Mouse (Mus musculus): ENCODE measurements around the gene Dach1.

The Dach1 gene

DNA sequence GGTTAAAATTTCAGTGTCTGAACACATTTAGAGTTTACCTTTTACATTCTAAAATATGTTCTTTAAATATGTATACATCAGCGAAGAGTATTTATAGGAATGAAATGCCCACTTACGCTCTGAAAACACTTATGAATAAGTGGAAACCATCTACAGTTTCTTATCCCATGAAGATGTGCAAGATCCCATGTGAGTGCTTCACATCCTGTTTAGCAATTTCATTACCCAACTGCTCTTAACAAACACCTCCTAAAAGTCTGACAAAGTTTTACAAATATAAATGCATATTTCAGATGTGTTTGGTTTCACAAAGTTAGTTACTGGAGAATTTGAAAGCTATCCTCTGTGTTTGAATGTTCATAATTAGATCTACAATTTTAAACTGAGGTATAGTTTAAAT, 59.6 kb downstream of the Dach1 start:
- no peak for DNase-seq (ENCODE audit: low read depth, low spot score)

DNA sequence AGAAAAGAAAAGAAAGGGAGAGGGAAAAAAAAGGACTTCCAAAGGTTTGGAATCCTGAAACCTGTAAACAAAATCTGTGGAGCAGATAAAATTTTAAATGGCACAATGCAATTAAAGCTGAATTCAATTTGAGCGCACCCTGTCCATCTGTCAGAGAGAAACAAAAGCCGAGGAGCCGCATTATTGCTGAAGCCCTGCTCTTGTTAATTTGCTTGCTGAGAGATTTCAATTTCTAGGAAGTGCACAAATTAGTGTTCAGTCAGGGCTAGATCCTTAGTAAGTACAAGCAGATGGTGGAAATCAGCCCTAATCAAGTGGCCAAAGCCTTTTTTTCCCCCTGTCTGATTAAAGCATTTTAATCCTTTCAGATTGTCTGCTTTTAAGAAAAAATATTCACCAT, 60.8 kb downstream of the Dach1 start:
- DNase-seq (ENCODE audit: low read depth, low spot score) = no peak

DNA sequence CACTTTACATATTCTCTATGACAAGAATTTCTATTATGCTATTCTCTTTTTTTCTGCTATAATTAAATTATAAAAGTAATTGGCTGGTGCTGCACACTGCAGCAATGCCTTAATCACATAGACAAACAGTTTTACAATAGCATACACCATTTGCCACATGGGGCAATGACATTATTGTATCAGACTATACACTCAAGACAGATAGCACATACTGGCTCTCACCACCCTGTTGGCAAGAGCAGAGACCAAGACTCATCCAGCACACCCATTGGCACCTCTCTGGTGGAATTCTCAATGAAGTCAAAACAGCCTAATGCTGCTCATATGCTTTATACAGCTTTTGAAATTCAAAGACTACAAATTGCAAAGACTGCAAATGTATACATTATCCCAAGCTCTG, 63.4 kb downstream of the Dach1 start:
- DNase-seq (ENCODE audit: low read depth, low spot score) = no peak

DNA sequence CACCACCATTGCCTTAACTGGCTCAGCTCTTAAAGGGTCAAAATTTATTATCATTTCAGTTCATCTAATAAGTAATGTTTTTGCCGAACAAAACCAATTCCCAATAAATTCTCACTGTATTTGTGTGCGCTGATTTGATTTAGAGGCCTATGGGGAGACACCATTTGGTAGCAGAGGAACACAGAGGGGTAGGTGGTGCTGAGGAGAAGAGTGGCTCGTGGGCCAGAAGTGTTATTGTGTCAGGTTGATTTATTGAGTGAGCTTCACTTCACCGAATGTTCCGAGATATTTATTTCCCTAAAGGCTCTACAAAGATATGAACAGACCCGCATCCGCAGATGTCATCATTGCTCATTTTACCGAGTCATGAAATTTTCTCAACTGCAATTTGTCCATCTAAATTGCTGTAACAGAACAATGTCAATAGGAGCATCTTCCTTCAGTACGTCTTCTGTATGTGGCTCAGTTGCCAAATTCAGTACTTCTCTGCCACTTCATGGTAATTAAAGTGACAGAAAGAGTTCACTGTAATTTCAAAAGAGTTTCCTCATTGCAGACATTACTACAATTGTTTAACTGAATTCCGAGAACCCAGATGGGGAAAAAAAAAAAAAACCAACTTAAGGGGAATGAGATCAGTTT, 65.1 kb downstream of the Dach1 start:
- no peak for DNase-seq (ENCODE audit: low read depth, low spot score)

DNA sequence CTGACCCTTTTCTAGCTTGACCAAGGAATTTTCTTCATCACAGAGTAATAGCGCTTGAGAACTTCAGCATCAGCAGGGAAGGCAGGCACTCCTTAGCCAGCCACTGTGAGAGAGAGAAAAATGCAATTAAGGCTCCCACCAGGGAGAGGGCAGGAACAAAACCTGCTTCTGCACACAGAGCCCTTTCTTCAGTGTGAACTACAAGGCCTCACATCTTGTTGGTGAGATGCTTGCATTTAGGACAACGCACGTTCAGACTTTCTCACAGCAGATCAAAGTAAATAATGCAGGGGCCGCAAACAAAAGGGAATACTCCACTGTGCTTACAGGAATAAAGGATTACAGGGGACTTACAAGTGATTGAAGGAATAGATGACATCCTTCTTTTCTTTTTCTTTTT, 74.3 kb downstream of the Dach1 start:
- no peak for DNase-seq (ENCODE audit: low read depth, low spot score)

DNA sequence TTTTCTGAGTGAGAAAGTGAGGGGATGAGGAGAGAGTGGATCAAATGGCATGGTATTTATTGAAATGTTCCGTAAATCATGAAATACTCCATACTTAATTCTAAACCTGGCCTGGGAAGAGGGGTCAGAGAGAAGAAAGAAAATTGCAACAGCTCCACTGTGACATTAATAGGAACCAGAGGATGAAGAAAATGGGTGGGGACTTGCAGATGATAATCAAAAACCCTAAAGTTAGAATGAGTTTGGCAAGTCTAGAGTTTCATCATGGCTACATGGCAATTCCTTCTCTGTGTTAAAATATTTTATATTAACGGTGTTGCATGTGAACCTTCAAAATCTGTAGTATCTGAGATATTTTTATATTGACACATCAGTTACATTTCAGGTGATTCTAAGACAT, 80.3 kb downstream of the Dach1 start:
- no peak for DNase-seq (ENCODE audit: low read depth, low spot score)

DNA sequence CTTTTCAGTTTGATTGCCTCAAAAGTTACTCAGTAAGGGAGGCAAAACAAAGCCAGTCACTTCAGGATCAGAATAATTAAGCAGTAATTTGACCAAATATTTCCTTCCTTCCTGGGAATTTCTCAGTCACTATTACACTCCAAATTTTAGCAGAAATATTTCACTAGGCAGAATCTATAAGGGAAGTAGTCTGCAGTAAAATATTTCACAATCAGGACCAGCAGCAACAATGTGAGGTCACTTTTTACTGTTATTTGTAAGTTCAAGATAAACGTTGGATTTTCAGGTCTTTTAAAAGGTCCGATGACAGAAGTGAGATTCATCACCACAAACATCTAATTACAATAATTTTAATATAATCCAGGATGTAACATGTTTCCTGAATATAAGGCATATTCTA, 82.2 kb downstream of the Dach1 start:
- no peak for DNase-seq (ENCODE audit: low read depth, low spot score)

DNA sequence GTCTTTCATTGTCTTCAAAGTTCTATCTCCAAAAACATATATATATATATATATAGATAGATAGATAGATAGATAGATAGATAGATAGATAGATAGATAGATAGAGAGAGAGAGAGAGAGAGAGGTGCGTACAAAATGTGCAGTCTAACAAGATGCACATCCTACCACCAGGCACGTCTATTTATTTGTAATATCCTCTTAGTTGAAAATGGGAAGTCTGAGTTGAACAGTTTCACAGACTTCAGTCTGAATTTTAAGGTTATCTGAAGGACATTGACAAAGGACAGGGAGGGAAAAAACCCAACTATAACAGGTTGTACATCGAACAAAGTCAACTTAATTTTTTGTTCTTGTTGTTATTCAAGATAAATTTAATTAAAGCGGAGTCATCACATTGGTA, 82.8 kb downstream of the Dach1 start:
- DNase-seq (ENCODE audit: low read depth, low spot score) = no peak

DNA sequence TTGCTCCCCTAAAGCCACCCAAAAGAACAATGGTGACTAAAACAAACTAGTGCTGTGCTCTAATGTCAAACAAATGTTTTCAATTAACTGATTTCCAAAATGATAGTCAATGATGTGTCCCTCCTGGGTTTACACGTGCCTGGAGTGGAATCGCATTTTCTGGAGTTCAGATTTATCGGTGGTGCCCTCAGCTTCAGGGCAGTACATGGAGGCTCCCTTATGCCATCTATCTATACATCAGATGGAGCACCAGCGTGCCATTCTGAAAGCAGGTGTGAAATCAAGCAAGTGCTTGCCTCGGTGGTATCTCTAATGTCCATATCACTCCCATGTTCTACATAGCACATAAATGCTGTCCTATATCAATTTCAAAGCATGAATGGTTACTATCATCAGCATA, 84.4 kb downstream of the Dach1 start:
- DNase-seq (ENCODE audit: low read depth, low spot score) = no peak

DNA sequence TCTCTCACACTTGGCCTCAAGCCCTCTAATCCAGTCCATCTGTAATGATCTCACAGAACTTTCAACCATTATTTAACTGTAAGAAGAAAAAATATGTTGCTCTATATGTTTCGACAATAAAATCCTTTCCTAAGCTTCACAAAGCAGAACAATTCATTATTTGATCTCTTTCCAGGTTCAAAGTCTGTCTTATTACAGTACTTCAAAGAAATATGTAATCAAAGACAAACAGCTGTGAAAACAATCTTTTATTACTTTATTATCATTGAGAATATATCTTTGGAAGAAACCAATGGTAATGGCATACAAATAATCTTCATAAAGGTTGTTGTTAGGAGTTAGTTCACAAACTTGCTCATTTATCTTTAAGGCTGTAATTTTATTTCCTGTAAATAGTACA, 84.8 kb downstream of the Dach1 start:
- DNase-seq (ENCODE audit: low read depth, low spot score) = no peak

DNA sequence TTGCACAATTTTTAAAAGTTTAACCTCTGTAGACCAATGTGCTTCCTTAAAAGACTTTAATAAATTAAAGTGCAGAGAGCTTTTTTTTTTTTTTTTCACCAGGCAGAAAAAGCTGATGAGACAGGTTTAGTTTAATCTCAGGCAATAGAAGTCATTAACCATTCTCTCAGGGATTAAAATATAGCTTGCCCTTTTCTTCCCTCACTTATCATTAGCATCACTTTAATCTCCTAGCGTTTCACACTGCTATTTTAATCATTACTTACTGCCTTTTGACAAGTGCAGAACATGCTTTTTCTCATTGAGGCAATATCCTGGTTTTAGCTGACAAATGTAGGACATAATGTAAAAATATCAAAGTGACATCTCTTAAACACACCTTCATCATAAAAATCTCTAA, 86.1 kb downstream of the Dach1 start:
- no peak for DNase-seq (ENCODE audit: low read depth, low spot score)

DNA sequence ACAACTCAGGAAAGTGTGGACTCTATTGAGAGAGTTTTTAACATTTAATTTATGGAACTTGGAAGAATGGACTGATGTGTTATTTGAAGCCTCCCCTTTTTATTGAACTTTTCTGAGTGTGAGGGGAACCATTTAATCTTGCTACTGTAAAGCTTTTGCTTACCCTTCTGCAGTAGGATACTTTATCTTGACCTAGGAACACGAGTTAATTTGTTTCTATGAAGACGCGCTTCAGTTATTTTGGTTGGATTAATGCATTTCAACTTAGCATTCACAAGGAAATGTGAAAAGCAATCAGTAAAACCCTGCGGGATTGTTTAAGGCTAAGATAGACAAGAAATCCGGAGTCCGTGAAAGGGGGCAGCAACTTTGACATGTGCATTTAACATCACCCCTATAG, 89.6 kb downstream of the Dach1 start:
- no peak for DNase-seq (ENCODE audit: low read depth, low spot score)

DNA sequence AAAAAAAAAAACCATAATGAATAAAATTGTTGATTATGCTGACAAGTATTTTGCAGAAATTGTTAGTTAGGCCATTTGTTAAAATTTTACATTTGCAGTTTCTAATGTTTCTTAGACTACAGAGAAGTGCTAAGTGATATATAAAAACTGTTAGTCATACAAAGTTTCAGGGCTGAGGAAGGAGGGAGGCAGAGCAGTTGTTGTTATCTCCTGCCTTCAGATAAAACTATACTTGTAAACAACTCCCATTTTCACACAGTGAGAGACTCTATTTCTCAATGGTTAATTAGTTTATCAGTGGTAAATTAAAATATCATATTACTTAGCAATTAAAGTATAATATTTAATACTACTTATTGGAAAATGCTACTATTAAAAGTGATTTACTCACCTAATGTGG, 91.6 kb downstream of the Dach1 start:
- DNase-seq (ENCODE audit: low read depth, low spot score) = no peak

DNA sequence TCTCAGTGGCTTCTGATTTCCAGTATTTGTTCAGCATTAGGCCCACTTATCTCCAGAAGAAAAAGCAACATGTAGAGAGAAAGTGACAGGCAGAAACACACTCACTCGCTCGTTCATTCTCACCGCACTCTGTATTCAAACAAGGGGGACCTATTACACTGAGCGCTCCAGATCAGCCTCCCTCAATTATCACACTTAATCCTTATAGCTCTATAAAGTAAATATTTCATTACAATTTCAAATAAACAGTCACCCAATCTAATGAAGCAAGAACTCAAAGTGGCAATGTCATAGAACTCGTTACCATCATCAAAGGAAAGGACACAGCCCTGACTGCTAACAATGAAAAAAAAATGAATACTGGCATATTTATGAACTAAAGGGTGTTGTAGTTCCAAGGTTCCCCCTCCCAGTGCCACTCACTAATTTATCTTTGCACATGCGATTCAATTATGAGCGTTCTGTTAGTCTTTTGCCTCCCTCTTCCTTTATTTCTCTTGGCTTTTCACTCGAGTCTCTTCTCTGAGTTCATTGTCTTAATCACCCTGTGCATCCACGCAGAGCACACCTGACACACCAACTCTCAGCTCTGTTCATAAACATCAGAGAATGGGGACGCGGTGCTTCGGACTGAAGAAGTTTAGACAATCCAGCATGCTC, 96.0 kb downstream of the Dach1 start:
- DNase-seq (ENCODE audit: low read depth, low spot score) = no peak

DNA sequence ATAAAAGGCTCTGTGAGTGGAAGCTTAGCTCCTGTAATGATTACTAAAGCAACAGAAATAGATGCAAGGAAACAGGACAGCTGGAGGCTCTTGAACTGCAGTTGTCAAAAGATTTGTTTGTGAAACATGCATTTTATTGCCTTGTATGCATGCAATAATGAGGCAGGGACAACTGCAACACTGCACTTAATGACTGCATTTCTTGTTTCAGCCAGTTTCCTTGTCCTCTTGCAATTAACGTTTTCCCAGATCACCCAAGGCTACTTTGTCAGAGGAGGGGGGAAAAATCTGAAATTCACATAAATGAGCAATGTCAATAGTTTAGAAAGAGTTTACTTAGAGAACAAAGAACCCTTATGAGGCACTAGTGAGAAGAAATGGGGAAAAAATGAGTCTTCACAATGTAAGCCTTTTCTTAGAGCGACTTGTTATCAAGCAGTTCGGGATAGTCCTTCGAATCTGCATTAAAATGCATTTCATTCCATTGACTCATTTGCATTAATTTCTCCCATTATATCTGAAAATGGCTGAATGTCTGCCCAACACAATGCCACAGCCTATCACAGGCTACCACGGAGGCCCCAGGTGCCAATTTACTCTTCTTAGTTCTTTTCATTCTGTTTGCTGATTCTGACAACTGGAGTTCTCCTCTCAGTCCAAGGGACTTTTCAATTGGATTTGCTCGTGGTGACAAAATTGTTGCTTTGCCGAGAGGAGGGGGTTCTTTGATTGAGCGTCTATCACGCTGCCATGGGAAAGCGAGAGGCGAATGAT, 96.7 kb downstream of the Dach1 start:
- no peak for DNase-seq (ENCODE audit: low read depth, low spot score)

DNA sequence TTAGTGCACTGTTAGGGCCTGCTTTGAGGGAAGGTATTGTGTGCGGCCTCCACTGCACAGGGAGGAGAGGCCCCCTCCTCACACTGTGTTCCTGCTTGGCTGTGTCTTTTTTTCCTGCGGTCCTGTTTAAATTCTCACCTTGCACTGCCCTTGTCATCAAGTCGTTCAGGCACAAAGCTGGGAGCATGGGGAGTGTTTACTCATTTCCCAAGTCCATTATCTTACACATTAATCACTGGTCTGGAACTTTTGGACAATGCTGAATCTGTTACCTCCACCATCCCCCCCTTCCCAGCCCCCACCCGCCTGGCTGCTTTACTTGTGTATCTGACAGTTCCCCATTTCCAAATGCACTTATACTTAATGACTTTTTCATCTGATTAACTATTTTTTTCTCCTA, 97.7 kb downstream of the Dach1 start:
- no peak for DNase-seq (ENCODE audit: low read depth, low spot score)

DNA sequence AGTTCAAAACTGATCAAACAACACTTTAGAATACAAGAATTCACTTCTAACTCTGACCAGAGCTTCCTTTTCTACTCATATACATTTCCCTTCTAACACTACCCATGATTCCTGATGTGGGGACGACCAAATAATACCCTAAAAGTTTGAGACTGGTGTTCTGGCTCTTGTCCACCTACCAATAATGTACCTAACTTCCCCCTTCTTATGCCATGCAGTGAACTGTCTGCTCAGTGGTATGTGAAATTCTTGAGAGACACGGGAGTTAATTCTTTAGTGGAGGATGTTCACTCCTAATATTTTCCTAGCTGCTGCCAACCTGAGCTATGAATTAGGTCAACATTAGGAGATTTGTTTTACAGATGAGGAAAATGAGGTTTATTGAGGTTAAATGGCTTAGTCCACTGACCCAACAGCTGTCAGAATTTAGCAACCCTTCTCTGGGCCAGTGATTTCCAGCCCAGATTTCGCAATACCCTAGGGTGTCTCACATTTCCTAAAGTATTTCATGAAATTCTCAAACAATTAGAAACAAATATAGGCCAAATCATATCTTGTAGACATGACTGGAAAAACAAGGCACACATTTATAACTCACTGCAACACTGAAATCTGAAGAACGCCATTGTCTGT, 102.2 kb downstream of the Dach1 start:
- no peak for DNase-seq (ENCODE audit: low read depth, low spot score)

DNA sequence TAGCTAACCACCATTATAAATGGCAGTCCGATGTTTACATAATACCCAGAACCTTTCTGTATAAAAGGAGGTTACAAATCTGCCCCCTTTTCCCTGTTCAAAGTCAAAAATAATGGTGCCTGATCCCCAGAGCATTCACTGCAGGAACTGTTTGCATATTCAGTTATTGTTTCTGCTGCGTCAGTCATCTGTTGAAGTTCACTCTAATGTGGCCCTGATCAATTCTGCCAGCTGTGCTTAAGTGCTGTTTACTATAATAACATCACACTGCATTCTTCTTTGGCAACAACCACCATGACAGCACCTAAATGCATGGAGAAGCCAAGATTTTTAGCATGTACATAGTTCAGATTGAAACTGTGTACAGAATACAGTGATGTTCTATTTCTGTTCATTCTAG, 105.4 kb downstream of the Dach1 start:
- no peak for DNase-seq (ENCODE audit: low read depth, low spot score)

DNA sequence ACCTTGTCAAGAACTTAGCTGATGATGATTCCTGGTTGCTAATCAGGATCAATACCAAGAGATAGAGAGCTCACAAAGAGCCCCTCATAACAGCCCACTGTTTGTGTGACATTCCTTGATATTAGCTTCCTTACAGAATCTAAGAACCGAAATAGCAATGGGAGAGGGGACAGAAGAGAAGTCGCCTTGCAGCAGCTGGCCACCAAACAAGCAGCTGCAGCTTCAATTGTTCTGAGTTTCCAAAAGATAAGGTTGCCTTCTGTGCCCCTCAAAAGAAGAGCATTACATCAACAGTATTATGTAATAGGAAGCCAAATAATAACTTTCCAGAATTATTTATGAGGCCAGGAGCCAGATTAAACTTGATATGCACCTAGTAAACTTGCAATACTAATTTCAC, 120.2 kb downstream of the Dach1 start:
- DNase-seq (ENCODE audit: low read depth, low spot score) = no peak

DNA sequence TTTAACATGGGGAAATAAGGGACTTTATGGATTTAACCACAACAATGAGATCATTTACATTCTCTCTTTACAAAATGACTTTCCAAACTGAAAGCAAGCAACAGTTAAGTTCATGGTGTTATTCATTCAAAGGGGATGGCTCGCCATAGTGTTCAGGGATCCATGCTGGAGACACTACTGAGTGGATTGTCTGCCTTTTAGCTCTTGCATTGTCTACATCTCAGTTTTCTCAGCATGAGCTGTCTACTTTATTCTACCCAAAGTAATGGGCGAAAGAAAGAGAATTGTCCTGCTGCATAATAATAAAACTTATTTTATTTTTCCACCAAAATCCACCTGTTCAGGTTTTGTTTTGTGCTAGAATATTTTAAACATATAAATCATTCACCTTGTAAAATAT, 121.2 kb downstream of the Dach1 start:
- no peak for DNase-seq (ENCODE audit: low read depth, low spot score)

DNA sequence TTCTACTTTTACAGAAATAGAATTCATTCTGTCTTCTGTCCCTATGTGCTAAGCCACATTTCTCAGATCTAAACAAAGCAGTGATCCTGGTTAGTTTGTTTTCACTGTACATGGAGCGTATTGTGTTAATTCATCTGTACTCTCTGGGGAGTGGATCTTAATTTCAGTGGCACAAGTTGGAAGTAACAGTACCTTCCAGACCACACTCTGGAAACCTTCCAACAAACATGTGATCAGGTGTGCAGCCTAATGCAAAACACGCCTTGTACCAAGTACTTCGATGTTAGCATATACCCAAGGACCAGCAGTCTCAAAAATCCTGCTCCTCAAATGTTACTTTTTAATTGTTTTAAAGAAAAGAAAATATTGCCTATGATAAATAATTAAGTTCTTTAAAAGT, 121.9 kb downstream of the Dach1 start:
- DNase-seq (ENCODE audit: low read depth, low spot score) = no peak

DNA sequence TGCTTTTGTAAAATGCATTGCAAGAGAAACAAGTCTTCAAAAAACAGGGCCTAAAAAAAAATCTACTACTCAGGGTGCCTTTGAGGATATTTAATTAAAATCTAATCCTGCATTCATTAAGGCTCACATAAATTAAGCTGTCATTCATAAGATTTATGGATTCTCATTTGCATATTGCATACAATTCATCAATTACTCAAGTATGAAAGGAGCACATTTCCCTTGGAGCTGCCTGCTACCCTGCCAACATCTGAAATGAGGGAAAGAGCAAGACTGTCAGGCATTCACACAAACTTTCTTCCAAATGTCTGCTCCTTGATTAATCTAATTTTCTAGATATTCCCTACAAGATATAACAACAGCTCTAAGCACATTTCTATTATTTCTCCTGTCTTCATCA, 122.6 kb downstream of the Dach1 start:
- DNase-seq (ENCODE audit: low read depth, low spot score) = no peak

DNA sequence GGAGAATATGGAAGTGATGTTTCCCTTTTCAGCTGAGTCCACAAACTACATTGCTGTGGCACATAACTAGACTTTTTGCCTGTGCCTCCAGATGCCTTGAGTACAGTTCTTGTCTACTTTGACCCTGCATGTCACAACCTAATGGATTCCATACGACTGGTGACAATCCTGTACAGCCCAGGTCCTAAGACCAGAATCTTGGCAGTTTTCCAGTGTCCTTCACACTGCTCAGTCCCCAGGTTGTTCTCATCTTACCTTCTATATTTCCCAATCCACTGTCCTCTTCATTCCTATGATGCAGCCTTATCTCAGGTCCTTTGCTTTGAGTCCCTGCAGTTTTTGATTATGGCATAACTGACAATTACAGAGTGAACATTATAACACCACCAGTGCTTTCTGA, 131.0 kb downstream of the Dach1 start:
- DNase-seq (ENCODE audit: low read depth, low spot score) = no peak

Data from A20 (cell line).